Mouse (Mus musculus) heart, embryonic 10.5 days (tissue): ENCODE measurements at regions not wholly inside any gene's neighbourhood (a gene's known extent, or its start where the extent isn't known, plus 50 kb on each side); places are given as distances from the start of the nearest gene placed in this dataset.

Experiments used
- DNase-seq: peaks from one replicate; pipeline ENCODE4 v3.0.0-alpha.2; 2017; ENCODE audit warnings: low spot score
- H3K27ac ChIP-seq: fragments of 300-500 bp; sonication (generic); 2 replicates; pipeline ENCODE4 v1.5.1; 2016; ENCODE audit warnings: mild to moderate bottlenecking
- H3K27me3 ChIP-seq: fragments of 300-500 bp; sonication (generic); 2 replicates; pipeline ENCODE4 v1.6.1; 2016; ENCODE audit warnings: mild to moderate bottlenecking; ENCODE audit not compliant: poor library complexity, insufficient read depth, severe bottlenecking
- H3K36me3 ChIP-seq: fragments of 300-500 bp; sonication (generic); 2 replicates; pipeline ENCODE4 v1.6.1; 2016; ENCODE audit warnings: mild to moderate bottlenecking, moderate library complexity
- H3K4me1 ChIP-seq: fragments of 300-500 bp; sonication (generic); 2 replicates; pipeline ENCODE4 v1.6.1; 2016; ENCODE audit warnings: mild to moderate bottlenecking
- H3K4me3 ChIP-seq: fragments of 300-500 bp; sonication (generic); 2 replicates; pipeline ENCODE4 v1.5.1; 2016; ENCODE audit warnings: mild to moderate bottlenecking, moderate library complexity
- H3K9me3 ChIP-seq: fragments of 300-500 bp; sonication (generic); 2 replicates; pipeline ENCODE4 v1.6.1; 2016; ENCODE audit warnings: mild to moderate bottlenecking, moderate library complexity
- WGBS: fragments of 180-500 bp; shearing (Covaris S2); methylation state at CpG from one replicate; pipeline ENCODE4 v1.1.7; 2016; 5-methylcytosine and 5-hydroxymethylcytosine counted together

DNA sequence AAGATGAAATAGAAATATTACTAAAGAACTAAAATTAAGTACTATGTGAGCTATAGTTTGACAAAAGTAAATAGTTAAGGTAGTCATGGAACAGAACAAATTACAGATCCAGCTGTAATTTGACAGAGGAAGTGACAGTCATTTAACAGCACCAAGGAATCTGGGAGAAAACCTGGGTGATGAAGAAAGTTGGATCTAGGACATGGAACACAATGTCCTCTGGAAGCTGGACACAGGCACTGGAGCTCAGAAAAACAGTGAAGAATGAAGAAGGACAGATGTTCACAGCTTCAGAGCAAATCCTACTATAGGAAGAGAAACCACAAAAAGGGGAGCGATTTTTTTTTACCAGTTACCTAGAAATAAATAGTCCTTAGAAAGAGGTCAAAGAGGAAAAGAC, 147.2 kb upstream of the AI593442 start:
- H3K27me3 ChIP-seq = no peaks in the 10 kb centered on the region
- 79% methylated on average over 1 of the region's 1 CpGs for WGBS

DNA sequence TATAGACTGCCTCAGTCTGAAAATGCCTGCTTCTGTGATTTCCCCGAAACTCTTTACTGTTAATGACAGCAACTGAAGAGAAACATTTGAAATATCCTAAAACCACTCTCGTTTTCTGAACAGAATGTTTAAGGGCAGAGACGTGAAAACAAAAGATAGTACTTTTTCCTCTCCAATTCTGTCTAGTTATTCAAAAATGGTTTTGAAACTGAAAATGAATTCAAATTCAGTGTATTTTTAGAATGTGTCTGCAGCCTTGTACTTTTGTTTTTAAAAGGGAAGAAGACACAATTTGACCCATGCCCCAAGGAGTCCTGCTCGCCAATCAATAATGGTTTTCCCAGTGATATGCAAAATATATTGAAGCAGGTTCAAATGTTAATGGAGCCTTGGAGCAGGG, 136.7 kb upstream of the AI593442 start:
- Histone ChIP-seq H3K4me3 (no peak overlapping the region), H3K4me1 (no peaks in the 10 kb centered on the region), H3K27ac (no peak overlapping the region), H3K9me3 (no peaks in the 10 kb centered on the region), H3K27me3 (no peaks in the 10 kb centered on the region), H3K36me3 (no peaks in the 10 kb centered on the region)
- WGBS = 76% methylated on average over 4 of the region's 4 CpGs
- no peak for DNase-seq

More for the DNA sequence above, 147.2 kb upstream of the AI593442 start:
- no peak for DNase-seq
- Histone ChIP-seq H3K36me3 (no peaks in the 10 kb centered on the region), H3K4me3 (no peak overlapping the region), H3K4me1 (no peaks in the 10 kb centered on the region), H3K9me3 (no peaks in the 10 kb centered on the region), H3K27ac (no peak overlapping the region)

DNA sequence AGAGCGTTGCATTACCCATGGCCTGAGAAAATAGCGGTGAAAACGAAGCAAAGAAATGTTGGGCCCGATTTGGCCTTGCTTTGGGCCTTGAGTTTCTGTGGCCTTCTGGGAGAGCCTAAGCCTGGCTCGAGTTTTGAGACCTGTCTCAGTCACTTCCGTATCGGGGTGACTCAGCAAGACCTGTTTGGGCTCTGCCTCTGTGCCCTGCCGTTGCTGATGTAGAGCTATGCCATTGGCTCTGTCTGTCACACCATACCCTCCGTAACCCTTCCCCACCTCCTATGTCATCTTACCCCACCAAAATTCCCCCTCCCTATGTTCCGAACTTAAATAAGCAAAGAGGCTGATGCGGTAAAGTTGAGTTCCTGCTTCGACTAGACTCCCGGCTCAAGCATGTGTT, 123.4 kb upstream of the AI593442 start:
- Histone ChIP-seq H3K4me3 (no peak overlapping the region), H3K27ac (no peak overlapping the region), H3K9me3 (no peaks in the 10 kb centered on the region), H3K27me3 (no peaks in the 10 kb centered on the region), H3K36me3 (no peaks in the 10 kb centered on the region), H3K4me1 (no peaks in the 10 kb centered on the region)
- no peak for DNase-seq
- WGBS = 87% methylated on average over 13 of the region's 13 CpGs

GRCm38 (mm10) chr9:52801801-52802200, 122.2 kb upstream of the AI593442 start:
- no peak for DNase-seq
- Histone ChIP-seq H3K4me1 (no peaks in the 10 kb centered on the region), H3K27me3 (no peaks in the 10 kb centered on the region), H3K9me3 (no peaks in the 10 kb centered on the region), H3K36me3 (no peaks in the 10 kb centered on the region), H3K27ac (no peak overlapping the region), H3K4me3 (no peak overlapping the region)
- 82% methylated on average over 5 of the region's 5 CpGs for WGBS

- no peak overlapping the region for H3K4me3 ChIP-seq
- no peaks in the 10 kb centered on the region for H3K27me3 ChIP-seq
- WGBS = 79% methylated on average over 3 of the region's 3 CpGs
- no peaks in the 10 kb centered on the region for H3K4me1 ChIP-seq
- DNase-seq = no peak
- H3K27ac ChIP-seq = no peak overlapping the region
- no peaks in the 10 kb centered on the region for H3K9me3 ChIP-seq
- H3K36me3 ChIP-seq = no peaks in the 10 kb centered on the region
Observed at GRCm38 (mm10) chr9:52800476-52800875, 120.9 kb upstream of the AI593442 start.

GRCm38 (mm10) chr9:52792596-52792995, 113.0 kb upstream of the AI593442 start:
- WGBS = 61% methylated on average over 1 of the region's 1 CpGs
- DNase-seq = no peak
- Histone ChIP-seq H3K9me3 (no peaks in the 10 kb centered on the region), H3K4me1 (no peaks in the 10 kb centered on the region), H3K27ac (no peak overlapping the region), H3K36me3 (no peaks in the 10 kb centered on the region), H3K27me3 (no peaks in the 10 kb centered on the region), H3K4me3 (no peak overlapping the region)

GRCm38 (mm10) chr9:52782520-52782919, 102.9 kb upstream of the AI593442 start:
- Histone ChIP-seq H3K27ac (no peak overlapping the region), H3K4me1 (no peaks in the 10 kb centered on the region), H3K9me3 (no peaks in the 10 kb centered on the region), H3K4me3 (no peak overlapping the region), H3K36me3 (no peaks in the 10 kb centered on the region), H3K27me3 (no peaks in the 10 kb centered on the region)
- DNase-seq = no peak
- WGBS = 85% methylated on average over 3 of the region's 3 CpGs

DNA sequence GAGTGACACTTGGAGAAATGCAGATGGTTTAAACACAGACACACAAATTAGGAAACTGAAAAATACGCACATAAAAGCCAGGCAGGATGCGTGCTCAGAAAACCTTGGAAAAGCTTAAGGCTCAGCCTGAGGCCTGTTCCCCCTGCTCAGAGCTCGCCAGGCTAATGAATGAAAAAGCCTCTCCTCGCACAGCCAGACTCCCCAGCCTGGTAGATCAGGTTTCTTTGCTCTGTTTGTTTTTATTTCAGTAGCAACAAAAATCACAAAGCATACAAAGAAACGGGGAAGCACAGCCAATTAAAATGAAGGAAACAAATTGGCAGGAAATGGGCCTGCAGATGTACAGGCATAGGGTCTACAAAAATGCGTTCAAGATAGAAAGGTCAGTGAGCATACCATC, 97.0 kb upstream of the AI593442 start:
- no peak overlapping the region for H3K4me3 ChIP-seq
- 41% methylated on average over 6 of the region's 6 CpGs for WGBS
- H3K27ac ChIP-seq = no peak overlapping the region
- H3K36me3 ChIP-seq = no peaks in the 10 kb centered on the region
- H3K4me1 ChIP-seq = no peaks in the 10 kb centered on the region
- no peak for DNase-seq
- H3K27me3 ChIP-seq = no peaks in the 10 kb centered on the region
- H3K9me3 ChIP-seq = no peaks in the 10 kb centered on the region

- H3K4me1 ChIP-seq = no peaks in the 10 kb centered on the region
- no peak overlapping the region for H3K27ac ChIP-seq
- no peaks in the 10 kb centered on the region for H3K36me3 ChIP-seq
- H3K9me3 ChIP-seq = no peaks in the 10 kb centered on the region
- H3K27me3 ChIP-seq = no peaks in the 10 kb centered on the region
- no peak for DNase-seq
- WGBS = 97% methylated on average over 1 of the region's 1 CpGs
- H3K4me3 ChIP-seq = no peak overlapping the region
Observed at GRCm38 (mm10) chr9:52775232-52775631, 95.7 kb upstream of the AI593442 start.

DNA sequence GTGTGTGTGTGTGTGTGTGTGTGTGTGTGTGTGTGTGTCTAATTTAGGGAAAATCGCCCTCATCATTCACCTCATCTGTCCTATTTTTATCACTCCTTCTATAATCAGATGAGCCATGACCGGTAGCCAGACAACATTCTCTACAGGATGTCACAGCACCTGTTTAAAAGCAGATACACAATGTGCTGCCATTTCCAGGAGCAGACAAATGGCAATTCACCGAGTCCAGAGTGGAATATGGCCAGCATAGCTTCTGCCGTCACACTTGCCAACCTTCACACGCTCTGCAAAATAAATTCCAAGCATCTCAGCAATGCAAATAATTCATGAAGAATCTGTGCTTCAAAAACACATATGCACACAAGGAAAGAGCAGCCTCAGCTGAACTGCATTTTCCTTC, 88.5 kb upstream of the AI593442 start:
- 71% methylated on average over 5 of the region's 5 CpGs for WGBS
- Histone ChIP-seq H3K36me3 (no peaks in the 10 kb centered on the region), H3K27ac (no peak overlapping the region), H3K27me3 (no peaks in the 10 kb centered on the region), H3K4me1 (no peaks in the 10 kb centered on the region), H3K9me3 (no peaks in the 10 kb centered on the region), H3K4me3 (no peak overlapping the region)
- no peak for DNase-seq

GRCm38 (mm10) chr9:52765809-52766208, 86.2 kb upstream of the AI593442 start:
- H3K4me3 ChIP-seq = no peak overlapping the region
- H3K4me1 ChIP-seq = no peaks in the 10 kb centered on the region
- WGBS = 78% methylated on average over 5 of the region's 5 CpGs
- H3K27ac ChIP-seq = no peak overlapping the region
- no peaks in the 10 kb centered on the region for H3K36me3 ChIP-seq
- H3K27me3 ChIP-seq = no peaks in the 10 kb centered on the region
- no peaks in the 10 kb centered on the region for H3K9me3 ChIP-seq
- DNase-seq = no peak

GRCm38 (mm10) chr9:52762836-52763235, 83.3 kb upstream of the AI593442 start:
- 61% methylated on average over 6 of the region's 6 CpGs for WGBS
- no peak overlapping the region for H3K4me3 ChIP-seq

GRCm38 (mm10) chr9:52761257-52761656, 81.7 kb upstream of the AI593442 start:
- Histone ChIP-seq H3K4me3 (no peak overlapping the region), H3K27me3 (no peaks in the 10 kb centered on the region), H3K4me1 (no peaks in the 10 kb centered on the region), H3K36me3 (no peaks in the 10 kb centered on the region), H3K27ac (no peak overlapping the region), H3K9me3 (no peaks in the 10 kb centered on the region)
- DNase-seq = no peak
- WGBS = 47% methylated on average over 5 of the region's 5 CpGs

More at GRCm38 (mm10) chr9:52762836-52763235, 83.3 kb upstream of the AI593442 start:
- Histone ChIP-seq H3K9me3 (no peaks in the 10 kb centered on the region), H3K4me1 (no peaks in the 10 kb centered on the region), H3K36me3 (no peaks in the 10 kb centered on the region), H3K27ac (no peak overlapping the region), H3K27me3 (no peaks in the 10 kb centered on the region)
- no peak for DNase-seq

- 78% methylated on average over 3 of the region's 3 CpGs for WGBS
- no peaks in the 10 kb centered on the region for H3K4me1 ChIP-seq
- H3K4me3 ChIP-seq = no peak overlapping the region
Observed at GRCm38 (mm10) chr9:52748366-52748765, 68.8 kb upstream of the AI593442 start.

More at GRCm38 (mm10) chr9:52748366-52748765, 68.8 kb upstream of the AI593442 start:
- no peak for DNase-seq
- H3K27ac ChIP-seq = no peak overlapping the region
- no peaks in the 10 kb centered on the region for H3K9me3 ChIP-seq
- H3K27me3 ChIP-seq = no peaks in the 10 kb centered on the region
- no peaks in the 10 kb centered on the region for H3K36me3 ChIP-seq
